Mouse (Mus musculus) adipose tissue, adult 10 weeks (tissue): ENCODE data around the gene Hdgfl1. TPM values are rescaled to one million over a fixed set of nuclear protein-coding genes. Genes with fewer than 3 reads are reported as not detected.

ENCODE experiments used
- polyA plus RNA-seq: library from polyadenylated mRNA; stranded (reverse); fragments of 350-450 nt; fragmentation: Illumina TruSeq; extraction: RNeasy Lipid Tissue Mini Kit (QIAGEN cat#74804); gene quantifications from one replicate; pipeline ENCODE4 v1.2.3, GENCODE M21; 2014; ENCODE audit warnings: low read depth, low replicate concordance

Gene Hdgfl1
- polyA plus RNA-seq, result 3.7 TPM

DNA sequence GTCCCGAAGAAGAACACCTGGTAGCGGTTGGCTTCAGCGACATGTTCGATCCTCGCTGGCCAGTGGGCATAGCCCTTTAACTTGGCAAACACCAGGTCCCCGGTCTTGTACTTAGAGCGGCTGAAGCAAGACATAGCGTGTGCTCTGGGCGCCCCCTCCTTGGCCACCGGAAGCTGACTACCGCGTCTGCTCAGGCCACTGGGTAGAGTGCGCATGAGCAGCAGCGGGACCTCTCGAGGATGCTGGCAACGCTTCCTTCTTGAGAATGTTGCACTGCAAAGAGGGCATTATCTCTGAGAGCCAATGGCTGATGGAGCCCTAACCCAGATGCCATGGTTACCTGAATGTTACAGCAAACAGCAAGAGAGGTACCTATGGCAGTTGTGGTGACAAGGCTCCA is at the start of gene Hdgfl1:
TSS of gene Hdgfl1 (minus strand) at position 211 of the 400 bp plus-strand sequence.

